Mouse (Mus musculus) CD4-positive naive resting alpha-beta T cell, adult 57 days (primary cell): Measurements from ENCODE around the gene 1700007K13Rik. TPM values are rescaled to one million over a fixed set of nuclear protein-coding genes. Genes with fewer than 3 reads are reported as not detected.

ENCODE experiments used
- total RNA-seq: library from RNA; stranded (reverse); gene quantifications from one replicate; pipeline ENCODE4 v1.2.4, GENCODE M21; 2023

1700007K13Rik gene
- total RNA-seq, result not detected

DNA sequence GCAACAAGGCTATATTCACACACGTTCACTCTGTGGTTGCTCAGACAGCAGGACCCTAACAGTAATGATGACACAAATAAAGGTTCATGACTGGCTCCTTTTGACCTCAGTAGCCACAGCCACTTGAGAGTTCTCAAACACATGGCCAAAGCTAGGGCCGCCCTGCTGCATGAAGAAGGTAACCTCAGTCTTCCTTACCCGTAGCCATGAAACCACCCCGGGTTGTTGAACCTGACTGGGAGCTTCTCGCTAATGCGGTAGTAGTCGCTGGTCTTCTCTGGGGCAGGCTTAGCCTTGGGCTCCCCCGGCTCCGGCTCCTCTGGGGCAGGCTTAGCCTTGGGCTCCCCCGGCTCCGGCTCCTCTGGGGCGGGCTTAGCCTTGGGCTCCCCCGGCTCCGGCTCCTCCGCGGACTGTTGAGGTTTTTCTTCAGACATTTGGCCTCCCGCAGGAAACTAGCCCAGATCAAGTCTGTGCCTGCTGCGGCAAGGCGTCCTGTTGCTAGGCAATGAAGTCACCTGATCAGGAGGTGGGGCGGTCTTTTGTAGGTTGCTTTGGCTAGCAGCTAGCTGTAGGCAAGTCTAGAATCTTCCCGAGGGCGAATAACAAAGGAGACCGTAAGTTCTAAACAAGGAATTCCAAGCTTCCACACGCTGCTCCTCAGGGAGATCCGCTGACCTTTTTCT lies at the start of gene 1700007K13Rik:
Gene 1700007K13Rik (minus strand): TSS at position 497 of the 683 bp plus-strand sequence.

DNA sequence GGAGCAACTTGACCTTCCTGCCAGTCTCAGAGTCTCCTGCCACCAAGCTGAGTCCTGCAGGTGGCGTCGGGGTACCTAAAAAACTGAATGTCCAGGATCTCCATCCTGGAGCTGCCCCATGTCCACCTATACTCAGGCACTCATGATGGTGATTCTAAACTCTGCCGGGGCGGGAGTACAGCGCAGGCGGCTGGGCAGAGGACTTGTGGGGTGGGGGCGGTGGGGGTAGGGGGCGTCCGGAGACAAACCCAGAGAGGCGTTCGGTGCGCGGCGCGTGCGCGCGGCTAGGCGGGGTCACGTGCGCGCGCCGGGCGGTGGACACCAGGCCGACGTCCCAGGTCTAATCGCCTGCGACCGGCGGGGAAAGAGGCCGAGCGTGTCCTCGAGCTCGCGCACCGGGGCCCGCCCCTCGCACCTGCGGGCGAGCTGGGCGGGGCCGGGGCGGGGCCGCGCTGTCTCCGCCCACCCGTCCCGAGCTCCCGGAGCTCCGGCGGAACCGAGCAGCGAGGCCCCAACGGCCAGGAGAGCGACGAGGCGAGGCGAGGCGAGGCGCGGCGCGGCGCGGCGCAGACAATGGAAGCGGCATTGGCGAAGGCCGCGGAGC lies 46.8 kb upstream of the 1700007K13Rik start, which contains the start of gene Ralgds:
Gene Ralgds (plus strand): TSS at position 328 of the 604 bp plus-strand sequence.

GRCm38 (mm10) chr2:28505795-28506194 lies 39.7 kb upstream of the 1700007K13Rik start, which contains the start of gene Gm10134:
Gm10134 (plus strand) TSS chr2:28506095.

DNA sequence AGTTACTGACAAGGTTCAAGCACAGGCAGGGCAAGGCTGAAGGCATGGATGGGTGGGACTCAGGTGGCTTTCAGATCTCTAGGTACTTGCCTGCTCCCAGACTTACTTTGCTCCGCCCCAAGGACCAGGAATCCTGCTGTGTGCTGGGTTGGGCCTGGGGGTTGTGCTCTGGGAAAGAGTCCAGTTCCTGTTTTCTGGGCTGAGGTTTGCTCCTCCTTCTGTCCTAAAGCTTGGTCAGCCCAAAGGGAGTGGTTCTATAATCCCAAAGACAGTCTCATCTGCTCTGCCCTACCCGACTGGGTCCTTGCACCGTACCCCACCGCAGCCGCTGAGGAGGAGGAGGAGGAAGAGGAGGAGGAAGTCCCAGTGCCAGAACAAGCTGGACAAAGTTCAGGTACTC lies 30.5 kb upstream of the 1700007K13Rik start, which contains the start of gene Gbgt1:
Gene Gbgt1 (plus strand): TSS at position 221 of the 400 bp plus-strand sequence.

DNA sequence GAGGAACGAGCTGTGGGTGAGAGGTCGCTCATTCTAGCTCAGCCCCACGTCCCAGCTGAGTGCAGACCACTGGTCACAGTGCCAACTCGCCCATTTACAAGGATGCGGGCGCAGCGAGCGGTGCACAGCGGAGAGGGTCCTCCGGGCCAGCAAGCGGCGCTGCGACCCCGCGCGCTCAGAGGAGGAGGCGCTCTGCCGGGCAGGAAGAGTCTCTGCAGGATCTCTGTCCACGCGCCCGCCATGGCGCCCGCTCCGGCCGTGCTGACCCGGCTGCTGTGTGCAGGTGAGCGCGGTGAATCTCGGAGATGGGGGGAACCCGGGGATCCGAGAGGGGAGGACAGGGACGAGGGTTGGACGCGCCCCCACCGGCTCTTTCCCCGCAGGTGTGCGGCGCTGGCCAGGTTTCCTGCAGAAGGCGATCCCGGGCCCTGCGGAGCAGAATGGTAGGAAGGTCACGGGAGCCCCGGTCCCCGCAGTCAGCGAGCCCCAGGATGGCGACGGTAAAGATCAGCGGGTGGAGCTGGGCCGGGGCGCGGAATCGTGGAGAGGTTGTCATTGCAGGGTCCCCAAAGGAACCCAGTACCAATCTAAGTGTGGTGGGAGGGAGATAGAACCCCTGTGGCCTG lies 1.8 kb upstream of the 1700007K13Rik start, which contains the start of gene Mrps2:
Gene Mrps2 (plus strand): TSS at position 207 of the 626 bp plus-strand sequence.

GRCm38 (mm10) chr2:28446515-28447314 lies 19.4 kb downstream of the 1700007K13Rik start, which contains the start of gene Ppp1r26:
Ppp1r26 (plus strand) TSS chr2:28446800.

Other genes with a start within 250 kb of the 1700007K13Rik start
- not detected for gene Ppp1r26, start 19.5 kb downstream of the 1700007K13Rik start, total RNA-seq
- gene Mrps2, start 1.7 kb upstream of the 1700007K13Rik start, total RNA-seq, result 18.4 TPM
- gene Gbgt1, start 30.6 kb upstream of the 1700007K13Rik start, total RNA-seq, result not detected
- gene Gm10134, start 39.8 kb upstream of the 1700007K13Rik start, total RNA-seq, result not detected
- gene Ralgds, start 46.8 kb upstream of the 1700007K13Rik start, total RNA-seq, result 58.4 TPM
- 1.3 TPM for gene Cel, start 97.1 kb upstream of the 1700007K13Rik start, total RNA-seq
- gene Gtf3c5, start 117.4 kb upstream of the 1700007K13Rik start, total RNA-seq, result 29.4 TPM
- gene Gfi1b, start 155.7 kb upstream of the 1700007K13Rik start, total RNA-seq, result not detected
- 54.6 TPM for gene Tsc1, start 174.9 kb upstream of the 1700007K13Rik start, total RNA-seq
- gene Spaca9, start 233.4 kb upstream of the 1700007K13Rik start, total RNA-seq, result not detected
- 0.50 TPM for gene Ak8, start 233.8 kb upstream of the 1700007K13Rik start, total RNA-seq